In genomic region chr2:157343337-157343736, GRCm38 (mm10) we compare ENCODE assay signal across 18 mouse cellular contexts. TPM values are rescaled to one million over a fixed set of nuclear protein-coding genes. Genes with fewer than 3 reads are reported as not detected.
DNase-seq lines count a peak whose midpoint lies in the region; ATAC-seq lines count a peak whose summit lies in the region.
"Had no signal": no experiment of that assay in that cellular context is flagged by ENCODE, and none has a peak within 500 bp of the region (broad histone marks: within the 10 kb centered on the region; RNA-seq: fewer than 3 reads in every experiment).

No protein-coding gene starts in this region.

- H3K9ac ChIP-seq in lung, embryonic 16.5 days (ENCODE audit: low read length) = no peak overlapping the region
- no peak overlapping the region for H3K9ac ChIP-seq in forebrain, embryonic 15.5 days (replicated peaks)
- no peak overlapping the region for H3K9ac ChIP-seq in intestine, embryonic 16.5 days (ENCODE audit: low read depth, low read length)
- H3K9ac ChIP-seq in neural tube, embryonic 15.5 days (replicated peaks) = 0 out of 2 replicates have a peak overlapping the region, but pooled peaks have one; percentile 14
- H3K9ac ChIP-seq: heart, embryonic 12.5 days; liver, embryonic 12.5 days had no signal

- no peak overlapping the region for H3K4me2 ChIP-seq in lung, embryonic 16.5 days (ENCODE audit: low read depth, low read length)
- no peak overlapping the region for H3K4me2 ChIP-seq in forebrain, embryonic 15.5 days (replicated peaks)
- H3K4me2 ChIP-seq in intestine, embryonic 16.5 days (ENCODE audit: low read depth, low read length) = no peak overlapping the region
- H3K4me2 ChIP-seq in neural tube, embryonic 15.5 days = no peak overlapping the region
- H3K4me2 ChIP-seq: heart, embryonic 12.5 days; liver, embryonic 12.5 days had no signal

- no peaks in the 10 kb centered on the region for H3K9me3 ChIP-seq in lung, embryonic 16.5 days (ENCODE audit: control insufficient read depth, low read length)
- H3K9me3 ChIP-seq in forebrain, embryonic 15.5 days = no peaks in the 10 kb centered on the region
- H3K9me3 ChIP-seq in intestine, embryonic 16.5 days (ENCODE audit: control insufficient read depth, low read length) = no peaks in the 10 kb centered on the region
- H3K9me3 ChIP-seq in neural tube, embryonic 15.5 days (replicated peaks) = no peaks in the 10 kb centered on the region
- H3K9me3 ChIP-seq: heart, embryonic 12.5 days; liver, embryonic 12.5 days had no signal

- H3K27ac ChIP-seq in lung, embryonic 16.5 days (ENCODE audit: low read length) = 0 out of 2 replicates have a peak overlapping the region, but pooled peaks have one; percentile 24
- peak overlapping the region; percentile 90 for H3K27ac ChIP-seq in forebrain, embryonic 15.5 days (replicated peaks)
- no peak overlapping the region for H3K27ac ChIP-seq in intestine, embryonic 16.5 days (ENCODE audit: low read length)
- H3K27ac ChIP-seq in neural tube, embryonic 15.5 days (replicated peaks) = peak overlapping the region; percentile 76; the same call in 1 of the 2 replicates
- H3K27ac ChIP-seq: liver, embryonic 12.5 days had no signal

- peaks cover 6% of the 10 kb centered on the region; the same call in 1 of the 2 replicates for H3K4me1 ChIP-seq in lung, embryonic 16.5 days (replicated peaks; ENCODE audit: control insufficient read depth, insufficient read depth, low read length)
- H3K4me1 ChIP-seq in forebrain, embryonic 15.5 days = peaks cover 58% of the 10 kb centered on the region
- peaks cover 13% of the 10 kb centered on the region for H3K4me1 ChIP-seq in intestine, embryonic 16.5 days (ENCODE audit: control insufficient read depth, insufficient read depth, low read length)
- peaks cover 61% of the 10 kb centered on the region for H3K4me1 ChIP-seq in neural tube, embryonic 15.5 days
- H3K4me1 ChIP-seq: liver, embryonic 12.5 days had no signal

- H3K36me3 ChIP-seq in lung, embryonic 16.5 days (ENCODE audit: control insufficient read depth, insufficient read depth, low read length) = no peaks in the 10 kb centered on the region
- H3K36me3 ChIP-seq in forebrain, embryonic 15.5 days = no peaks in the 10 kb centered on the region
- H3K36me3 ChIP-seq in intestine, embryonic 16.5 days (ENCODE audit: control insufficient read depth, insufficient read depth, low read length) = no peaks in the 10 kb centered on the region
- H3K36me3 ChIP-seq in neural tube, embryonic 15.5 days = no peaks in the 10 kb centered on the region
- H3K36me3 ChIP-seq: heart, embryonic 12.5 days; liver, embryonic 12.5 days had no signal

- no peaks in the 10 kb centered on the region for H3K27me3 ChIP-seq in lung, embryonic 16.5 days (ENCODE audit: control insufficient read depth, insufficient read depth, low read depth, low read length)
- no peaks in the 10 kb centered on the region for H3K27me3 ChIP-seq in forebrain, embryonic 15.5 days
- H3K27me3 ChIP-seq in intestine, embryonic 16.5 days (replicated peaks; ENCODE audit: control insufficient read depth, insufficient read depth, low read length) = no peaks in the 10 kb centered on the region
- no peaks in the 10 kb centered on the region for H3K27me3 ChIP-seq in neural tube, embryonic 15.5 days (replicated peaks)
- H3K27me3 ChIP-seq: heart, embryonic 12.5 days had no signal

- DNase-seq in lung, postnatal 36 days = no peak
- no peak for DNase-seq in urinary bladder, postnatal 10 days (ENCODE audit: low spot score)
- no peak for DNase-seq in urinary bladder, postnatal 14 days (ENCODE audit: low spot score)
- DNase-seq: adrenal gland, postnatal 25 days; gastrocnemius, postnatal 36 days; kidney, postnatal 10 days; layer of hippocampus, postnatal 36 days; left cerebral cortex, postnatal 4 days; lung, postnatal 14 days; thymus, postnatal 25 days had no signal

- no peak for ATAC-seq in lung, embryonic 16.5 days (ENCODE audit: low read depth)
- ATAC-seq in forebrain, embryonic 15.5 days (replicated peaks) = no peak
- peak; percentile 52; the same call in 1 of the 2 replicates for ATAC-seq in intestine, embryonic 16.5 days
- no peak for ATAC-seq in neural tube, embryonic 15.5 days (ENCODE audit: low FRiP score)
- no peak for ATAC-seq in frontal cortex, adult (ENCODE audit: low TSS enrichment)
- ATAC-seq: liver, embryonic 12.5 days had no signal

- 61% methylated on average over 6 of the region's 6 CpGs for WGBS in lung, embryonic 16.5 days
- 66% methylated on average over 6 of the region's 6 CpGs for WGBS in forebrain, embryonic 15.5 days
- WGBS in intestine, embryonic 16.5 days = 48% methylated on average over 6 of the region's 6 CpGs
- whole genome bisulfite sequencing in neural tube, embryonic 15.5 days = 49% methylated on average over 6 of the region's 6 CpGs

- no peak overlapping the region for H3K4me3 ChIP-seq in lung, embryonic 16.5 days (ENCODE audit: low read length)
- H3K4me3 ChIP-seq in forebrain, embryonic 15.5 days = no peak overlapping the region
- no peak overlapping the region for H3K4me3 ChIP-seq in intestine, embryonic 16.5 days (ENCODE audit: low read length)
- H3K4me3 ChIP-seq in neural tube, embryonic 15.5 days (replicated peaks) = no peak overlapping the region
- H3K4me3 ChIP-seq: heart, embryonic 12.5 days; liver, embryonic 12.5 days had no signal

RNA-seq across cellular contexts. Expression of gene Ghrh, which starts 4.0 kb away (rescaled TPM):
- not detected in 2 replicates for polyA plus RNA-seq in lung, embryonic 16.5 days (2015; fragmentation: Nextera tagmentation; extraction: Ambion mirVana)
- 1.5 and 2.0 TPM in 2 replicates for polyA plus RNA-seq in forebrain, embryonic 15.5 days (2015; fragmentation: Nextera tagmentation; extraction: Ambion mirVana)
- polyA plus RNA-seq in intestine, embryonic 16.5 days (2015; fragmentation: Nextera tagmentation; extraction: Ambion mirVana) = 0.76 and 0.81 TPM in 2 replicates
- polyA plus RNA-seq in neural tube, embryonic 15.5 days (2015; fragmentation: Nextera tagmentation; extraction: Ambion mirVana) = 1.8 TPM in 1 of 2 replicates, not detected in the other
- polyA plus RNA-seq: heart, embryonic 12.5 days; liver, embryonic 12.5 days; stomach, embryonic 14.5 days had no signal

RNA-seq across cellular contexts. Expression of gene Manbal, which starts 24.1 kb away (rescaled TPM):
- 85.3 and 86.3 TPM in 2 replicates for polyA plus RNA-seq in lung, embryonic 16.5 days (2015; fragmentation: Nextera tagmentation; extraction: Ambion mirVana)
- polyA plus RNA-seq in forebrain, embryonic 15.5 days (2015; fragmentation: Nextera tagmentation; extraction: Ambion mirVana) = 105 TPM in 2 replicates
- 66.8 and 71.3 TPM in 2 replicates for polyA plus RNA-seq in intestine, embryonic 16.5 days (2015; fragmentation: Nextera tagmentation; extraction: Ambion mirVana)
- polyA plus RNA-seq in neural tube, embryonic 15.5 days (2015; fragmentation: Nextera tagmentation; extraction: Ambion mirVana) = 110 and 112 TPM in 2 replicates
